Comparison of ENCODE assay signal across 8 mouse cellular contexts in the genomic region with DNA sequence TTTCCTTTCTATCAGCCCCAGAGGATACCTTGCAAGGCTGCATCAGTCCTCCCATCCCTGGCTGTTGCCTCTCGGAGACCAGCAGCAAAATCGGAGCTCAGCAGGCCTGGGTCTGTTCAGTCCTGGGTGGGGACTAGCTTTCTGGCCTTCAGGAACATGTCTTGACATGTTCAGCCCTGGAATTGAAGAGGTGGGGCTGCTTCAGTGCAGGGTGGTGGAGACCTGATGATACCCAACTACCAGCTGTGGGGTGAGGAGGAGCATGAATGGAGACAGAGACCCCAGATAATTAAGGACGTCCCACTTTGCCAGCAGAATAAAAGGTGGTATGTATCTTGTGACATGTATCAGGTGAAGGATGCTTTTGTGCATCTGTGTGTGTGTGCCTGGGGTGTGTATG. TPM values are rescaled to one million over a fixed set of nuclear protein-coding genes. Genes with fewer than 3 reads are reported as not detected.
A peak's percentile ranks its signal among the peaks of the same experiment; 100 is the strongest.
DNase-seq lines count a peak whose midpoint lies in the region; ATAC-seq and TF ChIP-seq lines count a peak whose summit lies in the region.

A gene (plus strand): TSS at position 201 of the 400 bp plus-strand sequence.

- peak within 1 kb of the TSS; percentile 24; the same call in 1 of the 2 replicates for H3K9ac ChIP-seq in lung, embryonic 16.5 days (ENCODE audit: low read length)
- no peak within 1 kb of the TSS for H3K9ac ChIP-seq in intestine, postnatal 0 days (ENCODE audit: low read depth, low read length)
- no peak within 1 kb of the TSS for H3K9ac ChIP-seq in neural tube, embryonic 12.5 days

- no peak within 1 kb of the TSS for H3K4me2 ChIP-seq in lung, embryonic 16.5 days (ENCODE audit: low read depth, low read length)
- no peak within 1 kb of the TSS for H3K4me2 ChIP-seq in intestine, postnatal 0 days (replicated peaks; ENCODE audit: low read depth)
- H3K4me2 ChIP-seq in neural tube, embryonic 12.5 days (replicated peaks), result no peak within 1 kb of the TSS

- no peaks in the 10 kb centered on the region for H3K36me3 ChIP-seq in lung, embryonic 16.5 days (ENCODE audit: control insufficient read depth, insufficient read depth, low read length)
- H3K36me3 ChIP-seq in intestine, postnatal 0 days (ENCODE audit: control insufficient read depth, insufficient read depth), result no peaks in the 10 kb centered on the region
- no peaks in the 10 kb centered on the region for H3K36me3 ChIP-seq in neural tube, embryonic 12.5 days

- peaks cover 30% of the 10 kb centered on the region for H3K4me1 ChIP-seq in lung, embryonic 16.5 days (replicated peaks; ENCODE audit: control insufficient read depth, insufficient read depth, low read length)
- H3K4me1 ChIP-seq in bone marrow, adult 2 months (ENCODE audit: control insufficient read depth, insufficient read depth, low read length), result peaks cover 3% of the 10 kb centered on the region; the same call in 1 of the 2 replicates
- no peaks in the 10 kb centered on the region for H3K4me1 ChIP-seq in intestine, postnatal 0 days (replicated peaks; ENCODE audit: control insufficient read depth, insufficient read depth, low read length)
- H3K4me1 ChIP-seq in neural tube, embryonic 12.5 days, result peaks cover 22% of the 10 kb centered on the region

- no peak for ATAC-seq in lung, embryonic 16.5 days (ENCODE audit: low read depth)
- no peak for ATAC-seq in intestine, postnatal 0 days
- ATAC-seq in neural tube, embryonic 12.5 days (ENCODE audit: low FRiP score, low read depth), result no peak
- no peak for ATAC-seq in granulocyte monocyte progenitor cell, adult 5-6 weeks (replicated peaks; ENCODE audit: poor library complexity, severe bottlenecking)

- TF ChIP-seq POLR2A in bone marrow, adult 2 months (IDR thresholded peaks at IDR 0.05; ENCODE audit: borderline replicate concordance, control insufficient read depth, low read depth, low read length), result no peak

- H3K27ac ChIP-seq in lung, embryonic 16.5 days (ENCODE audit: low read length), result no peak within 1 kb of the TSS
- H3K27ac ChIP-seq in bone marrow, adult 2 months (ENCODE audit: control insufficient read depth, insufficient read depth, low read depth, low read length, poor library complexity), result no peak within 1 kb of the TSS
- H3K27ac ChIP-seq in intestine, postnatal 0 days (ENCODE audit: low read depth, low read length), result no peak within 1 kb of the TSS
- no peak within 1 kb of the TSS for H3K27ac ChIP-seq in neural tube, embryonic 12.5 days

- no peaks in the 10 kb centered on the region; the same call in 1 of the 2 replicates for H3K27me3 ChIP-seq in lung, embryonic 16.5 days (ENCODE audit: control insufficient read depth, insufficient read depth, low read depth, low read length)
- no peaks in the 10 kb centered on the region for H3K27me3 ChIP-seq in intestine, postnatal 0 days (replicated peaks; ENCODE audit: control insufficient read depth, insufficient read depth, low read length)
- H3K27me3 ChIP-seq in neural tube, embryonic 12.5 days (replicated peaks), result peaks cover 15% of the 10 kb centered on the region

- 72% methylated on average over 3 of the region's 3 CpGs for WGBS in lung, embryonic 16.5 days
- WGBS in bone marrow, adult 2 months, result 74% methylated on average over 3 of the region's 3 CpGs
- whole genome bisulfite sequencing in intestine, postnatal 0 days, result 68% methylated on average over 3 of the region's 3 CpGs
- 78% methylated on average over 3 of the region's 3 CpGs for WGBS in neural tube, embryonic 12.5 days

- TF ChIP-seq CTCF in bone marrow, adult 2 months (IDR thresholded peaks at IDR 0.05; ENCODE audit: control insufficient read depth, insufficient read depth, low read length), result no peak
- TF ChIP-seq CTCF in intestine, postnatal 0 days (IDR thresholded peaks at IDR 0.05; ENCODE audit: low read depth), result no peak

- no peaks in the 10 kb centered on the region; the same call in 1 of the 2 replicates for H3K9me3 ChIP-seq in lung, embryonic 16.5 days (ENCODE audit: control insufficient read depth, low read length)
- no peaks in the 10 kb centered on the region for H3K9me3 ChIP-seq in intestine, postnatal 0 days (ENCODE audit: control insufficient read depth)
- H3K9me3 ChIP-seq in neural tube, embryonic 12.5 days, result no peaks in the 10 kb centered on the region

- H3K4me3 ChIP-seq in lung, embryonic 16.5 days (ENCODE audit: low read length), result no peak within 1 kb of the TSS
- H3K4me3 ChIP-seq in bone marrow, adult 2 months (replicated peaks; ENCODE audit: control insufficient read depth, low read depth, low read length), result no peak within 1 kb of the TSS
- no peak within 1 kb of the TSS for H3K4me3 ChIP-seq in intestine, postnatal 0 days (ENCODE audit: low read depth, low read length)
- H3K4me3 ChIP-seq in neural tube, embryonic 12.5 days, result no peak within 1 kb of the TSS

- DNase-seq in lung, postnatal 14 days, result no peak
- no peak for DNase-seq in gastrocnemius, postnatal 4 days (ENCODE audit: low spot score in 2 of 2)
- DNase-seq in retina, postnatal 1 day, result no peak

RNA-seq across cellular contexts. Expression of the gene that starts here (rescaled TPM):
- 41.3 and 43.7 TPM in 2 replicates for polyA plus RNA-seq in lung, embryonic 16.5 days (2015; fragmentation: Nextera tagmentation; extraction: Ambion mirVana)
- polyA plus RNA-seq in bone marrow, adult 2 months (2011; ENCODE audit: insufficient read depth, insufficient read length, low replicate concordance, missing spikeins), result 5.2 and 27.7 TPM in 2 replicates
- 100 to 1,000 TPM; 138 to 142 TPM for total RNA-seq in gastrocnemius, postnatal 4 days (2021)
- polyA plus RNA-seq in intestine, postnatal 0 days (2015; fragmentation: Nextera tagmentation; extraction: Ambion mirVana), result 74.9 and 88.3 TPM in 2 replicates
- 34.8 and 41.6 TPM in 2 replicates for polyA plus RNA-seq in neural tube, embryonic 12.5 days (2016; fragmentation: Nextera tagmentation; extraction: Ambion mirVana)
- total RNA-seq in granulocyte monocyte progenitor cell, adult 5-6 weeks (2014; fragmentation: Nextera tagmentation), result 8.2 and 9.8 TPM in 2 replicates
- 1.3 and 3.2 TPM in 2 replicates for total RNA-seq in granulocyte monocyte progenitor cell, adult 5-6 weeks (2017)

Comparison
In these comparisons a context has a peak if more than half of its experiments do, and no peak if none do; other contexts are left out.
1. RNA of the gene that starts here (total RNA-seq): 138 to 142 TPM in gastrocnemius, postnatal 4 days; 1.3 to 9.8 TPM in granulocyte monocyte progenitor cell, adult 5-6 weeks; every median in the first group is over 10 times any median in the second.